Mouse (Mus musculus) adrenal gland, postnatal 36 days (tissue): ENCODE measurements around the gene Capn6. TPM values are rescaled to one million over a fixed set of nuclear protein-coding genes. Genes with fewer than 3 reads are reported as not detected.

Experiments
- DNase-seq, 2 experiments: peaks; one replicate each; pipeline ENCODE4 v3.0.0; 2021; ENCODE audit warnings: mixed read lengths in 1 of 2
- long read RNA-seq, 2 experiments: library from polyadenylated mRNA; stranded (forward); transcript quantifications; one replicate each; pipeline ENCODE4 v2.0.0; 2021; ENCODE audit warnings: borderline sequencing depth in 2 of 2
- microRNA-seq: library from miRNA; unstranded; fragments of <30 nt; microRNA quantifications from one replicate; pipeline ENCODE4 v1.2.0, GENCODE M21; 2021
- total RNA-seq, 2 experiments: library from RNA; stranded (reverse); gene quantifications; 2 replicates each; pipeline ENCODE4 v1.2.3; 2021

Gene Capn6
- under 1 TPM; 0.40 to 0.50 TPM for total RNA-seq
- long read RNA-seq, experiment 1: 0 reads
- long read RNA-seq, experiment 2: 0 reads

GRCm38 (mm10) chrX:143827212-143827611 lies at the start of gene Capn6:
TSS of gene Capn6 (minus strand) at chrX:143827414.
- DNase-seq: no peak

- no peak for DNase-seq
These were observed 40.0 kb upstream of the Capn6 start for GRCm38 (mm10) chrX:143867129-143867664.

- no peak for DNase-seq
These were observed 24.1 kb upstream of the Capn6 start for GRCm38 (mm10) chrX:143851351-143851750.

DNA sequence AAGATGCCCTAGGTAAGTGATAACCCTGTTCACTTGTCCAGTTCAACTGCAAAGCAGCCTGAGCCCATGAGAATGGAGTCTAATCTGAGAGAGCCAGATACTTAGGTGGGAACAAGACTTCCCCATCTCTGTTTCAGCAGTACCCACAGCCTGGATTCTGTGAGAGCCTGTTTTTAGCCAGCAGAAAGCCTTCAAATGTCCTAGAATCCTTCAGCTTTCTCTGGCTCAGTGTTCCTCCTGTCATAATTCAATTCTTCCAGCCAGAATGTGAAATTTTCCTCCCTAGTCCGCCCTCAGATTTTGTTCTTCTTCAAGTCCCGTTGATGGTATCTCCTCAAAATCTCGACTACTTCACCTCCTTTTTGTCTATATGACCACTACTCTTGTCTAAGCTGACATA lies 22.8 kb upstream of the Capn6 start:
- DNase-seq: no peak

GRCm38 (mm10) chrX:143846637-143847036 lies 19.4 kb upstream of the Capn6 start:
- DNase-seq: no peak

DNA sequence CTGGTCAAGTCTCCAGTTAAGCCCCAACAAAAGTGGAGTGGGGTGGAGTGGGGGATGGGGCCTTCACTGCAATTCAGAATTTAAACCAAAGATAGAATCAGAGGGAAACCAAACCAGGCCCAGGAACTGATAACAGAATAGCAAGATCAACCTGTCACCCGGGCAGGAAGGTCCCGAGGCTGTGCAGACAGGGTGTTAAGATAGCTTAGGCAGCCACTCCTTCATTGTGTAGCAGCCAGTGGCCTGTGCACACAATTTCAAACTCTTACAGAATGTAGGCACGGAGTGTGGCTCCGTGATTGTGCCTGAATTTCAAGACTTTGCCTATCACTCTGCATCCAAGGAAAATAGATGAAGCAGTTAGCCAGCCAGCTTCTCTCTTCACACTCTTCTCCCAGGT lies 693 bp downstream of the Capn6 start:
- DNase-seq: no peak

DNA sequence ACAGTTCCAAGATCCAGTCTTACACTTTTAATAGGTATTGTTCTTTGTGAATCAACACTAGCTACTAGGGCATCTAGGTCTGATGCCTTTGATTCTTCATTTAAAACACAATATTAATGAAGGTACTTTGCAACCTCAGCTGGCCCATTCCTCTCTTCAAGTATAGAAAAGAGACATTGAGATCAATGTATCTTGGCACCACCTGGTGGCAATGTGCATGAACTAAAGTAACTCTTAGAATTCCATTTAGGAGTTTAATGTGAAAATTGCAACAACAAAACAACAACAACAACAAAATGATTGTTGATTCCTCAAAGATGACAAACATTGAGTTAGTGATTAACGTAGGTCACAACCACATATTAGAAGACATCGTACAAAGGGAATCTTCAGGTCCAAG lies 8.3 kb downstream of the Capn6 start:
- DNase-seq: no peak

DNA sequence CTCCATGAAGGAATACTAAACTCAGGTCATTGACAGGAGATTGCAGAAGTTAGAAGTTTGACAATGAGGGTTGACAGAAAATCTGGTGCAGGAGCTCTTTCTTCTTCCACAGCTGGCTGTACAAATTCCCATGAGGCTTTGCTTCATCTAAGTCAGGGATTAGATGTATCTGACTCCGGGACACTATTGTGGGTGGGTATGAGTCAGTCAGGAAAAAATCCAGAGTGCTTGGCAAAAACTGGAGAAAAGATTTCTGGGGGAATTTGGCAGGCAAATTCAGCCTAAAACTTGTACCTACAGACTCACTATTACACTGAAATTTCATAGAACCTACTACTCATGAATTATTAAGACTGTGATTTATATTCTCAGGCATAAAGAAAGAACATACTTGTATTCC lies 11.3 kb downstream of the Capn6 start:
- no peak for DNase-seq

GRCm38 (mm10) chrX:143762556-143762955 lies 64.7 kb downstream of the Capn6 start:
- DNase-seq: no peak

Small RNA genes lying within 50 kb of the gene (microRNA-seq; reads per million reads assigned to microRNA genes)
- not detected for gene Gm47298

Other genes with a start within 250 kb of the Capn6 start
- gene Dcx, start 105.9 kb upstream of the Capn6 start, total RNA-seq: under 1 TPM; 0.20 to 0.33 TPM